ENCODE assay signal across 30 mouse cellular contexts in the genomic region with DNA sequence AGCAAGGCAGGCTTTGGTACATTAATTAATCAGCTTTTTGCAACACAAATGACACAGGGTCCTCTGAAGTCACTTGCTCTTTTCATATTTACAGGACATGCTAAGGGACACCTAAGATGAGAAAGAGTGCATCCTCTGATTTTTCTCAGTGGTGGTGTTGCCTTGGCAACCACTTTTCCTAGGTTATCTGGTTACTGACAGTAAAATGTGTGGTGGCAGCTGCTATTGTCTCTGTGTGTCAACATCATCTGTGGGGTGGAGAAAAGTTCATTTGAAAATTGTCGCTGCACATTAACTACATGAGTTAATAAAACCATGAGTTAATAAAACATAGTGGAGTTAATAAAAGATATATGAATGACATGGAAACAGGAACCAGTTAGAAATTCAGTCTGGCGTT. TPM values are rescaled to one million over a fixed set of nuclear protein-coding genes. Genes with fewer than 3 reads are reported as not detected.
DNase-seq lines count a peak whose midpoint lies in the region; ATAC-seq and TF ChIP-seq lines count a peak whose summit lies in the region.
"Had no signal": no experiment of that assay in that cellular context is flagged by ENCODE, and none has a peak within 500 bp of the region (broad histone marks: within the 10 kb centered on the region; RNA-seq: fewer than 3 reads in every experiment).

No protein-coding gene starts in this region.

- no peaks in the 10 kb centered on the region; the same call in 1 of the 2 replicates for H3K4me1 ChIP-seq in forebrain, postnatal 0 days (ENCODE audit: insufficient read depth)
- H3K4me1 ChIP-seq in forebrain, embryonic 11.5 days (replicated peaks; ENCODE audit: control insufficient read depth, insufficient read depth, low read length): no peaks in the 10 kb centered on the region
- H3K4me1 ChIP-seq in midbrain, embryonic 11.5 days (ENCODE audit: control insufficient read depth, insufficient read depth, low read length): no peaks in the 10 kb centered on the region
- H3K4me1 ChIP-seq in midbrain, embryonic 13.5 days (replicated peaks): no peaks in the 10 kb centered on the region
- H3K4me1 ChIP-seq: forebrain, embryonic 10.5 days; heart, embryonic 10.5 days; heart, embryonic 13.5 days had no signal

- no peaks in the 10 kb centered on the region for H3K79me2 ChIP-seq in myocyte (ENCODE audit: control insufficient read depth, insufficient read depth)

- no peaks in the 10 kb centered on the region for H3K9me3 ChIP-seq in forebrain, postnatal 0 days (ENCODE audit: low read length)
- no peaks in the 10 kb centered on the region for H3K9me3 ChIP-seq in forebrain, embryonic 11.5 days (ENCODE audit: control insufficient read depth, low read length)
- no peaks in the 10 kb centered on the region for H3K9me3 ChIP-seq in midbrain, embryonic 11.5 days (ENCODE audit: control insufficient read depth, low read length)
- H3K9me3 ChIP-seq in midbrain, embryonic 13.5 days: no peaks in the 10 kb centered on the region
- H3K9me3 ChIP-seq: forebrain, embryonic 10.5 days; heart, embryonic 10.5 days; heart, embryonic 13.5 days had no signal

- peak; percentile 66; the same call in 1 of the 2 replicates for ATAC-seq in forebrain, postnatal 0 days
- no peak for ATAC-seq in forebrain, embryonic 11.5 days (replicated peaks; ENCODE audit: low FRiP score)
- no peak for ATAC-seq in midbrain, embryonic 11.5 days (ENCODE audit: low FRiP score)
- no peak for ATAC-seq in midbrain, embryonic 13.5 days
- ATAC-seq: activated CD4-positive, CD25-positive, alpha-beta regulatory T cell, adult 4 months; CD4-positive, CD25-positive, alpha-beta regulatory T cell, adult 4 months; forebrain, embryonic 16.5 days; hindbrain, postnatal 0 days; inflammation-experienced regulatory T-cells, adult 6 months had no signal

- intact Hi-C loops in gastrocnemius, postnatal 14 days (cut with DNase I; ENCODE audit: low total_unique reads): no loop called here

- TF ChIP-seq CTCF in forebrain, postnatal 0 days (IDR thresholded peaks at IDR 0.05; ENCODE audit: low read depth): no peak

- no peaks in the 10 kb centered on the region for H3K27me3 ChIP-seq in forebrain, postnatal 0 days (ENCODE audit: insufficient read depth, low read length)
- no peaks in the 10 kb centered on the region for H3K27me3 ChIP-seq in forebrain, embryonic 11.5 days (ENCODE audit: control insufficient read depth, insufficient read depth, low read length)
- H3K27me3 ChIP-seq in midbrain, embryonic 11.5 days (ENCODE audit: control insufficient read depth, insufficient read depth, low read length): no peaks in the 10 kb centered on the region
- no peaks in the 10 kb centered on the region for H3K27me3 ChIP-seq in midbrain, embryonic 13.5 days
- H3K27me3 ChIP-seq in myocyte (ENCODE audit: control insufficient read depth, insufficient read depth, insufficient read length): no peaks in the 10 kb centered on the region
- H3K27me3 ChIP-seq: heart, embryonic 13.5 days had no signal

- H3ac ChIP-seq in myocyte (ENCODE audit: control insufficient read depth, insufficient read length): no peak overlapping the region

- H3K4me3 ChIP-seq in forebrain, postnatal 0 days (ENCODE audit: low read depth, low read length): no peak overlapping the region
- no peak overlapping the region for H3K4me3 ChIP-seq in forebrain, embryonic 11.5 days (ENCODE audit: low read depth, low read length)
- H3K4me3 ChIP-seq in midbrain, embryonic 11.5 days (ENCODE audit: low read depth, low read length): no peak overlapping the region
- no peak overlapping the region for H3K4me3 ChIP-seq in midbrain, embryonic 13.5 days (replicated peaks)
- H3K4me3 ChIP-seq in myocyte: no peak overlapping the region
- H3K4me3 ChIP-seq: forebrain, embryonic 10.5 days; heart, adult 2 months; heart, embryonic 10.5 days; heart, embryonic 13.5 days had no signal

- H3K4me2 ChIP-seq in forebrain, postnatal 0 days (ENCODE audit: low read depth): no peak overlapping the region
- no peak overlapping the region for H3K4me2 ChIP-seq in forebrain, embryonic 11.5 days (ENCODE audit: low read depth, low read length, severe bottlenecking)
- no peak overlapping the region for H3K4me2 ChIP-seq in midbrain, embryonic 11.5 days
- H3K4me2 ChIP-seq in midbrain, embryonic 13.5 days (replicated peaks): no peak overlapping the region
- no peak overlapping the region for H3K4me2 ChIP-seq in myocyte (ENCODE audit: low read depth)
- H3K4me2 ChIP-seq: heart, embryonic 13.5 days; hindbrain, embryonic 14.5 days had no signal

- no peak for TF ChIP-seq POLR2A in myocyte (IDR thresholded peaks at IDR 0.05; ENCODE audit: insufficient read length, low read depth)

- WGBS in forebrain, postnatal 0 days: 69% methylated on average over 2 of the region's 2 CpGs
- WGBS in forebrain, embryonic 11.5 days: 87% methylated on average over 2 of the region's 2 CpGs
- 80% methylated on average over 2 of the region's 2 CpGs for WGBS in midbrain, embryonic 11.5 days
- WGBS in midbrain, embryonic 13.5 days: 77% methylated on average over 2 of the region's 2 CpGs

- H3K36me3 ChIP-seq in forebrain, postnatal 0 days (ENCODE audit: insufficient read depth): no peaks in the 10 kb centered on the region
- H3K36me3 ChIP-seq in forebrain, embryonic 11.5 days (ENCODE audit: control insufficient read depth, insufficient read depth, low read length): no peaks in the 10 kb centered on the region
- H3K36me3 ChIP-seq in midbrain, embryonic 11.5 days (ENCODE audit: control insufficient read depth, insufficient read depth, low read length): no peaks in the 10 kb centered on the region
- no peaks in the 10 kb centered on the region for H3K36me3 ChIP-seq in midbrain, embryonic 13.5 days
- no peaks in the 10 kb centered on the region for H3K36me3 ChIP-seq in myocyte (ENCODE audit: control insufficient read depth, insufficient read depth)
- H3K36me3 ChIP-seq: forebrain, embryonic 10.5 days; heart, embryonic 10.5 days; heart, embryonic 13.5 days had no signal

- DNase-seq in forebrain, postnatal 0 days: peak; percentile 25
- DNase-seq in forebrain, embryonic 11.5 days (ENCODE audit: low spot score): no peak
- DNase-seq in midbrain, embryonic 11.5 days (ENCODE audit: low spot score, missing footprints): peak; percentile 14
- peak; percentile 4 for DNase-seq in retina, postnatal 1 day
- no peak for DNase-seq in retina, embryonic 14.5 days (ENCODE audit: low spot score)
- no peak for DNase-seq in gastrocnemius, postnatal 14 days
- DNase-seq: adrenal gland, adult 8-10 months; adrenal gland, postnatal 25 days; B cell, adult 2 months; cerebellum, adult 18-20 months; cerebellum, adult 9-10 months; cerebellum, postnatal 14 days; gastrocnemius, postnatal 36 days; heart, adult 2 months; heart, postnatal 14 days; heart, postnatal 4 days had no signal

- H3K9ac ChIP-seq in forebrain, postnatal 0 days: no peak overlapping the region
- H3K9ac ChIP-seq in forebrain, embryonic 11.5 days (ENCODE audit: low read length): no peak overlapping the region
- no peak overlapping the region for H3K9ac ChIP-seq in midbrain, embryonic 11.5 days (ENCODE audit: low read length)
- H3K9ac ChIP-seq in midbrain, embryonic 13.5 days (replicated peaks): no peak overlapping the region
- H3K9ac ChIP-seq: heart, embryonic 13.5 days; hindbrain, embryonic 14.5 days had no signal

- H3K27ac ChIP-seq in forebrain, postnatal 0 days (ENCODE audit: low read depth, low read length): no peak overlapping the region
- no peak overlapping the region for H3K27ac ChIP-seq in forebrain, embryonic 11.5 days (ENCODE audit: low read depth, low read length)
- no peak overlapping the region for H3K27ac ChIP-seq in midbrain, embryonic 11.5 days (ENCODE audit: low read depth, low read length)
- no peak overlapping the region for H3K27ac ChIP-seq in midbrain, embryonic 13.5 days
- H3K27ac ChIP-seq: forebrain, embryonic 10.5 days; heart, adult 2 months; heart, embryonic 10.5 days; heart, embryonic 13.5 days; hindbrain, embryonic 14.5 days; hindbrain, postnatal 0 days had no signal

TF ChIP-seq in myocyte, 11 proteins besides CTCF, POLR2A, EP300 and RAD21:
- TF ChIP-seq TCF12 (IDR thresholded peaks at IDR 0.05; ENCODE audit: insufficient read depth, poor library complexity, severe bottlenecking): no peak
- peak in 2 of 3 experiments; percentile 64 to 69 for TF ChIP-seq MYOD1 (IDR thresholded peaks at IDR 0.05; ENCODE audit: control insufficient read depth in 1 of 3, insufficient read length in 2 of 3, low read depth in 2 of 3)

RNA-seq across cellular contexts. Expression of a gene that starts 47.8 kb away (rescaled TPM):
- total RNA-seq in forebrain, postnatal 0 days (2014; rRNA removed): 0.08 and 0.14 TPM in 2 replicates
- 0.08 and 0.30 TPM in 2 replicates for polyA plus RNA-seq in forebrain, postnatal 0 days (2015; fragmentation: Nextera tagmentation; extraction: Ambion mirVana)
- polyA plus RNA-seq in forebrain, embryonic 11.5 days (2014; fragmentation: Nextera tagmentation; extraction: Ambion mirVana): 0.17 TPM in 1 of 2 replicates, not detected in the other
- polyA plus RNA-seq in midbrain, embryonic 11.5 days (2014; fragmentation: Nextera tagmentation; extraction: Ambion mirVana): 0.11 and 0.26 TPM in 2 replicates
- not detected in 2 replicates for polyA plus RNA-seq in midbrain, embryonic 13.5 days (2015; fragmentation: Nextera tagmentation; extraction: Ambion mirVana)
- polyA plus RNA-seq in myocyte (2012; fragmentation: generic; extraction: Trizol): 0.06 TPM
- total RNA-seq in gastrocnemius, postnatal 14 days (2021): not detected
- total RNA-seq: adrenal gland, adult 8-10 months; adrenal gland, postnatal 25 days; gastrocnemius, adult 8-10 months; gastrocnemius, postnatal 36 days; granulocyte monocyte progenitor cell, adult 5-6 weeks; heart, postnatal 4 days; hindbrain, postnatal 0 days; MEL had no signal
- polyA plus RNA-seq: activated CD4-positive, CD25-positive, alpha-beta regulatory T cell, adult 4 months; CD4-positive, CD25-positive, alpha-beta regulatory T cell, adult 4 months; inflammation-experienced regulatory T-cells, adult 6 months had no signal

RNA-seq across cellular contexts. Expression of a gene that starts 56.9 kb away (rescaled TPM):
- 0.23 and 0.43 TPM in 2 replicates for total RNA-seq in forebrain, postnatal 0 days (2014; rRNA removed)
- polyA plus RNA-seq in forebrain, postnatal 0 days (2015; fragmentation: Nextera tagmentation; extraction: Ambion mirVana): 0.21 and 0.28 TPM in 2 replicates
- 15.5 and 15.9 TPM in 2 replicates for polyA plus RNA-seq in forebrain, embryonic 11.5 days (2014; fragmentation: Nextera tagmentation; extraction: Ambion mirVana)
- 16.5 and 19.5 TPM in 2 replicates for polyA plus RNA-seq in midbrain, embryonic 11.5 days (2014; fragmentation: Nextera tagmentation; extraction: Ambion mirVana)
- polyA plus RNA-seq in midbrain, embryonic 13.5 days (2015; fragmentation: Nextera tagmentation; extraction: Ambion mirVana): 1.8 and 2.7 TPM in 2 replicates
- 0.08 TPM for polyA plus RNA-seq in myocyte (2012; fragmentation: generic; extraction: Trizol)
- 1 to 10 TPM in 1 of 2 experiments, under 1 TPM in 1; 0.42 to 1.3 TPM for total RNA-seq in gastrocnemius, postnatal 14 days (2021)
- total RNA-seq: granulocyte monocyte progenitor cell, adult 5-6 weeks had no signal
- polyA plus RNA-seq: activated CD4-positive, CD25-positive, alpha-beta regulatory T cell, adult 4 months; CD4-positive, CD25-positive, alpha-beta regulatory T cell, adult 4 months had no signal

Comparison
In these comparisons a context has a peak if more than half of its experiments do, and no peak if none do; other contexts are left out.
1. DNase-seq: peak in forebrain, postnatal 0 days (single experiment), midbrain, embryonic 11.5 days (single experiment) and retina, postnatal 1 day (single experiment); none in forebrain, embryonic 11.5 days (single experiment), retina, embryonic 14.5 days (single experiment) and gastrocnemius, postnatal 14 days (single experiment).